Mouse (Mus musculus) brain, embryonic 14.5 days (tissue): ENCODE results near the gene Pla2g3.

ENCODE experiments used
- CTCF ChIP-seq: fragments of 200-500 bp; IDR thresholded peaks from 2 replicates; pipeline ENCODE4 v1.5.1; 2012; ENCODE audit warnings: inconsistent platforms, mild to moderate bottlenecking, moderate library complexity, borderline replicate concordance; ENCODE audit not compliant: insufficient read depth, insufficient read length; ENCODE audit errors: extremely low read depth
- POLR2A ChIP-seq: fragments of 200-500 bp; IDR thresholded peaks from 2 replicates; pipeline ENCODE4 v1.6.1; 2012; ENCODE audit warnings: mild to moderate bottlenecking, inconsistent platforms, borderline replicate concordance; ENCODE audit not compliant: poor library complexity, insufficient read depth, insufficient read length, severe bottlenecking; ENCODE audit errors: extremely low read depth

GRCm38 (mm10) chr11:3459105-3459468, 29.0 kb upstream of the Pla2g3 start:
- TF ChIP-seq CTCF (no peak), POLR2A (no peak)
